Mouse (Mus musculus) cerebellum, adult 18-20 months (tissue): ENCODE data around the gene Cdc45.
"Not testable (repeated sequence)": the region's sequence is repeated elsewhere in the genome, so short reads cannot be mapped to it uniquely, and the experiment has no call there.

Source experiments
- DNase-seq, 2 experiments: peaks; one replicate each; pipeline ENCODE4 v3.0.0; 2021

The Cdc45 gene

DNA sequence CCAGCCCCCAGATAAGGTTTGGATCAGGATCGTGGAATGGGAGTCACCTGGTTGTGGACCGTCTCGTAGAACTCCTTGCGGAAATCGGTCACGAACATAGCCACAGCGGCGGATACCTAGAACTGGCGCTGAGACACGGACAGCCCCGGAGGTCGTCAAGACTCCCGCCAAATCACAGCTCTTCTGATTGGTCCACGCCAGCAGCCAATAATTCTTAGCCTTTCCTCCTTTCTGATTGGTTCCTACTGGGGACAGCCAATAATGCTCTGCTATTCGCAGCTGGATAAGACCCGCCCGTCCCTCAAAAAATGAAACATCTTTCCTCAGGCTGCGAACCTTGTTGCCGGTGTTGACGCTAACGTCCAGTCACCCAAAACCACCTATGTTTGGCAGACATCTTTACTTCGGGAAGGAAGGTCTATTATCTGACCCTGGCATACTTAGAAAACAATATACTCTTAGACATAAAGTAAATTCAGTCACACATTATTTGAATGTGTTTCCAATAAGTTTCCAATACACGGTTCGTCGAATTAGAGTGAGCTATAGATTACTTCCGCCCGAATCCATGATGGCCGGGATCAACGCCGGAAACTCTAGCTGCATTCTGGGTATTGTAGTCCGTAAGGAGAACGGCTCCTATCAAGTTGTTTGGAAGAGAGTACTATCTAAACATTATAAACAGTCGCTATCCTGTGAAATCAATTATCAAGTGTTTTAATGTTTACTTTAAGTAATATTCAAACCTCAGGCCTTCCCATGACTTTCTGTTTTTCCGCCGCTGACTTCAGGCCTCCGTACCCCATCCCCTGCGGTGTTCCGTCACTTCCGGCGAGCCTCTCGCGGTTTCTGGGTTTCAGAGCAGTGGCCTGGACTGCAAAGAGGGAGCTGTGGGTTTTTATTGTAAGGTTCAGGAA is at the start of gene Cdc45, which contains the start of gene Ufd1:
TSS of gene Cdc45 (minus strand) at position 520 of the 917 bp plus-strand sequence.
TSS of gene Ufd1 (plus strand) at position 312 of the 917 bp plus-strand sequence.
- DNase-seq, result peak; percentile 85 to 90

DNA sequence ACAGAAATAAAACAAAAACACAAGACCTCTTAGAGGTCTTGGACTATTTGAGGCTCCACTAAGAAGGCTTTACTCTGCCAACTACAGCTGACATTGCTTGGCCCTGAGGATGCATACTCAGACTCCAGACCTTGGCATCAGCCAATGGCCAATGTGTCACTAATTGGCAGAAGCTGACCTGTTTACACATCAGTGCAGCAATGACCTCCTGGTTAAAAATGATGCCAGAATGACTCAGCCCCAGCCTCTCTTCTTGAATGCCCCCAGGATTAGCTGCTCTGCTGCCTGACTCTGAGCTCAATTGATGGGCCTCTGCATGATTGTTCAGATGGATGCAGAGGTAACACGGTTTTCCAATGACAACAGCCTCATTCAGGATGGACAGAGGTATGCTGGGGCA is 48.4 kb upstream of the Cdc45 start:
- peak; percentile 22 to 42 for DNase-seq

DNA sequence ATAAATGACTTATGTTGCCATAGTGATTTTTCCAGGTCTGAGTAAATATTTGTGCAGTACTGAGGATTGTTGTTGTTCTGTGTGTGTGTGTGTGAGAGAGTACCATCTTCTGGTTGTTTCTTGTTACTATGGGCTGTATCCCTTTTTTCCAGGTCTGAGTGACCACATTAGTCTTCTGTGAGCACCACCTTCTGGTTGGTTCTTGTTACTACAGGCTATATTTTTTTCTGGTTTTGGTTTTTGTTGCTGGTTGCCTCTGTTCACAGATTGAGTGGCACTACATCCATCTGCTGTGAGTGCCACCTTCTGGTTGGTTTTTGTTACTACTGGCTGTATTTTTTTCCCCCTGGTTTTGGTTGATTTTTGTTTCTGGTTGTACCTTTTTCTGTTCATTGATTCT is 46.8 kb upstream of the Cdc45 start:
- peak; percentile 61 to 68 for DNase-seq

DNA sequence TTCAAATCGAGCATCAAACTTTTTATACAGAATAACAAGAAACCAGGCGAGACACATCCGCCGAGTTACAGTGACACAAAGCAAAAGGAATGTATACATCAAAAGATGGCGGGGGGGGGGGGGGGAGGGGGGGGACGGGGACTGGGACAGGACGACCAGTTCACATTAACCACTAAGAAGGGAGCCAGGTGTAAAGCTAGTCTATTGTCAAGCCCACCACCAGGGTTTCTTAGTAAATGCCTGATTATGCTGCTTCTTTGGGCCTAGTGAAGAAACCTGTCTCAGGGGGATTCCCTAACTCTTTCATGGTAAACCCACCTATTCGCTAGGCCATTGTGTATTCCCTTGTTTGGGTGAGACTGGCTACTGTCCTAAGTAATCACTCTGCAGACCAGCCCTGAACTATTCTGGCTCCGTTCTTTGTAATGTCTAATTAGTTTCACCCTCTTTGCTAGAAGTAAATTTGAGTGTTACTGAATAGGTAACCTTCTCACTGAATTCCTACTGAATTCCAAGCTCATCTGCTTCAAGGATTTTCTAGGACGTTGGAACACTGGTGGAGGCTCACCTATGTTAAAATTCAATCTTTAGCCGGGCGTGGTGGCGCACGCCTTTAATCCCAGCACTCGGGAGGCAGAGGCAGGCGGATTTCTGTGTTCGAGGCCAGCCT is 37.9 kb upstream of the Cdc45 start:
- not testable (repeated sequence) for DNase-seq

GRCm38 (mm10) chr16:18846301-18846820 is 34.6 kb upstream of the Cdc45 start:
- DNase-seq, result no peak

GRCm38 (mm10) chr16:18838346-18838745 is 26.6 kb upstream of the Cdc45 start:
- no peak for DNase-seq

DNA sequence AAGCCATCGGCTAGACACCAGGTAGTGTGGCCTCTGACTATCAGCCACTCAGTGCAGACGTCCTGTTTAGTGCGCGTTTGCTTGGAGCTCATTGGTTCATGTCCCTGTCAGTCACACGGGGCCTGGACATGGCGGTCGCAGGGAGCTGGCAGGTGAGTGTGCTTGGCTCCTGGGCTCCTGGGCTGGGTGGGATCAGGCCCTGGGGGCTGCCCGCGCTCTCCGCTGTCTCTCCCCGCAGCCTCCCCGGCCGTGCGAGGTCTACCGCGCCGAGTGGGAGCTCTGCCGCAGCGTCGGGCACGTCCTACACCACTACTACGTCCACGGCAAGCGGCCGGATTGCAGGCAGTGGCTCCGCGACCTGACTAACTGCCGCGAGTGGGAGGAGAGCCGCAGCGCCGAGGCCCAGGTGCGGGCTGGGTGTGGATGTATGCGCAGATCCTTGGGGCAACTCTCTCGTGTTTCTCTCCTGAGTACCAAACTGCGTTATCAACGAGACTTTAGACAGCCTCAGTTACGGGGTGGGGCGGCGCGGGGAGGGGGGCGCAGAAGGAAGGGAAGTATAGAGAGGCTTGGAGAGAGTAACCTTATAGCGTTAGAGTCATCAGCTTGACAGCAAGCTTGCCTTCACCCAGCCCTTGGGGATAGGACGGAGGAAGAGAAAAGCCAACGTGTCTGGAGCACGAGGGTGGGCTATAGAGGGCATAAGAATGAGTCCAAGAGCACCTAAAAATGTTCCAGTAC is 24.9 kb upstream of the Cdc45 start, which contains the start of the genes 2510002D24Rik and Gm28539:
TSS of gene 2510002D24Rik (plus strand) at position 111 of the 741 bp plus-strand sequence.
TSS of gene Gm28539 (plus strand) at position 117 of the 741 bp plus-strand sequence.
- peak; percentile 96 to 98 for DNase-seq

DNA sequence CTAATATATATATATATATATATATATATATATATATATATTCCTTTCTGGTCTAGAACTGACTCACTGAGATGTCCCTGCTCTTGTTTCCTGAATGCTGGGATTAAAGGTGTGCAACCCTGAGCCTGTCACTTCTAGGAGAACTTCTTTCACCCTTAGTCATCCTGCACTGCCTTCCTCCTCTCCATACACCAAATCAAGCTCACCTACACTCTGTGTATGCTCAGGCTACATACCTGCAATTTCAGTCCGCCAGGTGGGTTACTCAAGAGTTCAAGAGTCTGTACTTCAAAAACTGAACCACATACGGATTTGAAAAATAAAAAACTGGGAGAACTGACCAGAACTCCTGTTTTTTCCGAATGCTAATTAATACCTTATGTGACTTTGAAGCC is 24.3 kb upstream of the Cdc45 start:
- DNase-seq, result no peak

DNA sequence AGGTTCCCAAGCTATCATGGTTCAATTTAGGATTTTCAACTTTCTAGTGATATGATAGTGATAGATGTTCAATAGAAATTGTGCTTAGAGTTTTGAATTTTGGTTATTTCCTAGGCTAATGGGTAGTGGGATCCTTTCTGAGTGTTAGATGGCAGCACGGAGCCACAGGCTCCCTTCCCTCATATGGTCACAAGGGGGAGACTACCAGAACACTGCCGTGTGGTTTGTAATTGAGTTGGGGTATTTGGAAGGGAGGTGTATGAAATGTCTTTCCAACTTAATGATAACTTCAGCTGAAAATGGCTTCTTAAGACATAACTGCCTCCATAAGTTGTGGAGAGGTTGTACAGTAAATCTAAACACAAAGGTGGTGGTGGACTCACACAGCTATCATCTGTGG is 21.7 kb upstream of the Cdc45 start:
- no peak for DNase-seq

DNA sequence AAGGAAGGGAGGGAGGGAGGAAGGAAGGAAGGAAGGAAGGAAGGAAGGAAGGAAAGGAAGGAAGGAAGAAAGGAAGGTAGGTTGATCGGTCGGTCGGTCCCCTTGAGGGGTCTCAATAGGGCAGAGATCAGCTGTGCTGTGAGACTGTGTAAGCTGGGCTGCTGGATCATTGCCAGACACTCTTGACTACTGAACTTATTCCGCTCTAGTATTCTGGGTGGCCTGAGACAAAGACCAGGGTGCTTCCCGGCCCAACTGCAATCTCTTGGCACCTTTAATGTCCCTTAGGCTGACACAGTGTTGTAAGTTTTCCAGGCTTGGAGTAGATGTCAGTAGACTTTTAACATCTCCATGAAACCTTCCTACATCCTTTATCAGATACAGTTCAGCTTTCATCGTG is 17.3 kb upstream of the Cdc45 start:
- no peak for DNase-seq

DNA sequence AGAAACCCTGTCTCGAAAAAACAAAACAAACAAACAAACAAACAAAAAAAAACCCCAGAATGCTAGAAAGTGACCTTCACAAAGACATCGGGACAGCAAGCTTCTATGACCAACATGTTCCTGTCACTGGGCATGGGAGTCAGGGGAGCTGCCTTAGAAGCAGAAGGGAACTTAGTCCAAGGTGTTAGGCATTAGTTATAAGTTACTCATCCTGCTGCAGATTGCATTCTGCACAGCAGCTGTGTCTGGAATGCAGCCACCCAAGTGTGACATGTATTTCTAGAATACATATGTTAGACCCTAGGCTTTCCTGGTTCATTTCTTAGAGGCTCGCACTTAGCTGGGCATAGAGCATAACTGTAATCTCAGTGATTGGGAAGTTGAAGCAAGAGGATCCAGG is 16.8 kb upstream of the Cdc45 start:
- no peak for DNase-seq

GRCm38 (mm10) chr16:18822925-18823324 is 11.1 kb upstream of the Cdc45 start:
- no peak for DNase-seq

GRCm38 (mm10) chr16:18822356-18822755 is 10.6 kb upstream of the Cdc45 start:
- DNase-seq, result no peak

- no peak for DNase-seq
Measured at GRCm38 (mm10) chr16:18812385-18812910, 661 bp upstream of the Cdc45 start.

DNA sequence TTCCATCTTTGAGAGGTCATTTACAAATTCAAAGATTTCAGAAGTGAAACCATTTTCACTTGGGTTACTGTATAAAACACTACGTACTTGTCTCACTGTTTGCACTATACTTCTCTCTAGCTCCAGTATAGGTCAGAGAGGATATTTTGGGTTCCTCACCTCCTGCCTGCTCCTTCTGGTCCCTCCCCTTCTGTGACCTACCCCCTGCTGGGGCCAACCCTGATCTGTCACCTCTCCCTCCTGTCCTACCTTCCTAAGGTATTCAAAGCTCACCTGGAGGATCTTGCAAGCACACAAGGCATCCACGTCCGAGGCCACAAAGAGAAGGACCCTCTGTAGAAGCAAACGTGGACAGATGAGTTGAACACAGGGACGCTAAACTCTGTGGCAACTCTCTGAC is 755 bp downstream of the Cdc45 start:
- DNase-seq, result peak in 1 of 2 experiments; percentile 37

GRCm38 (mm10) chr16:18809001-18809400 is 2.8 kb downstream of the Cdc45 start:
- no peak for DNase-seq

GRCm38 (mm10) chr16:18805746-18806145 is 6.0 kb downstream of the Cdc45 start:
- no peak for DNase-seq

- peak; percentile 40 to 43 for DNase-seq
Measured at GRCm38 (mm10) chr16:18798841-18799240, 12.9 kb downstream of the Cdc45 start.

DNA sequence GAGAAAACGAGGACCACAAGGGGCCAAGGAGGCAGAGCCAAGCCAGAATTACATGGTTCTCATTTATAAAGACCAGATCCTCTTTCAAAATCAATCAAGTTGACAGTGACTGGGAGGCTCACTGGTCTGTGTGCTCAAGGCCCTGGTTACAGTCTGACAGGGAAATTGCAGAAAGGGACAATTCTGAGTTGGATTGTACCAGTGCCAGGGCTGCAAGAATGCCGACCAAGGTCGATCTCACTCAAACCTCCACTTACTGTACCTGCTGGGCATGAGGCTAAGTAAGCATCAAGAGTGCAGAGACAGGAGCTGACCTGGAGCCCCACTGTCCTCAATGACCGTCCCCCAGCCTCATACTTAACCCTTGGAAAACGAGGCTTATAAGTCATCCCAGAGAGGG is 13.6 kb downstream of the Cdc45 start:
- DNase-seq, result no peak

- no peak for DNase-seq
Measured at GRCm38 (mm10) chr16:18796645-18797044, 15.1 kb downstream of the Cdc45 start.

DNA sequence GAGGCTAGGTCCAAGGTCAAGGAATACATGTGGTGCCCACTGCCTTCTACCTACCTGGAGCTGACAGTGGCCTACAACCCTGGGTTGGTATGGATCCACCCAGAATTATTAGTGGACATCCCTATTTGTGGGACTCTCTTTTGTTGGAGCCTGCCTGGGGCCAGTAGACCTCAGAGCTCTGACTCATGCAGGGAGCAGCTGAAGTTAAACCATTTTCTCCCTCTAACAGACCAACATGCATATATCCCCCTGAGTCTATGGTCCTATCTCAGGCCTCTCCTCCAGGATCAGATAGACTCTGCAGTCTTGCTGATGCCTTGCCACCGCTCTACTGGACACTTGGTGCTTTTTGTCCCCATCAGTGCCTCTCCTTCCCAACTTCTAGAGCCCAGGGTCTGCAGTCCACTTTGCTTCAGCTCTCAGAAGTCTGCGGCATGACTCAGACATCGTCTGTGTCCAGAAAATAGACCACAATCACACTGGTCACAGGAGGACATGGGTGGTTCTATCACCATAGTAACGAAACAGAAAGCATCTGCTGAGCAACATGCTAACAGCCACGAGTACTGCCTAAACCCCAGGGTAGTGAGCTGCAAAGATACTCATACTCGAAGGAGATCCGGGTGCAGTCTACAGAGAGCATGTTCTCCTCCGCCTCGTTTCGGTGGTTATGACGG is 16.4 kb downstream of the Cdc45 start:
- no peak for DNase-seq
